Mouse (Mus musculus) G1E (cell line): ENCODE measurements around the gene Idh3g.

Experiments used
- CTCF ChIP-seq: IDR thresholded peaks from 2 replicates; pipeline ENCODE4 v1.5.1; 2012; ENCODE audit warnings: low read depth, low read length, inconsistent platforms, mixed read lengths
- GATA1 ChIP-seq: IDR thresholded peaks from 2 replicates; pipeline ENCODE4 v1.6.1; 2012; ENCODE audit warnings: borderline replicate concordance, low read length, inconsistent platforms, mixed read lengths
- GATA2 ChIP-seq: IDR thresholded peaks from 2 replicates; pipeline ENCODE4 v1.6.1; 2012; ENCODE audit warnings: low read depth, low read length, inconsistent platforms, borderline replicate concordance
- TAL1 ChIP-seq: conservative IDR thresholded peaks from 2 replicates; pipeline ENCODE4 v1.6.1; 2012; ENCODE audit warnings: low read depth, low read length, inconsistent platforms, mixed read lengths

DNA sequence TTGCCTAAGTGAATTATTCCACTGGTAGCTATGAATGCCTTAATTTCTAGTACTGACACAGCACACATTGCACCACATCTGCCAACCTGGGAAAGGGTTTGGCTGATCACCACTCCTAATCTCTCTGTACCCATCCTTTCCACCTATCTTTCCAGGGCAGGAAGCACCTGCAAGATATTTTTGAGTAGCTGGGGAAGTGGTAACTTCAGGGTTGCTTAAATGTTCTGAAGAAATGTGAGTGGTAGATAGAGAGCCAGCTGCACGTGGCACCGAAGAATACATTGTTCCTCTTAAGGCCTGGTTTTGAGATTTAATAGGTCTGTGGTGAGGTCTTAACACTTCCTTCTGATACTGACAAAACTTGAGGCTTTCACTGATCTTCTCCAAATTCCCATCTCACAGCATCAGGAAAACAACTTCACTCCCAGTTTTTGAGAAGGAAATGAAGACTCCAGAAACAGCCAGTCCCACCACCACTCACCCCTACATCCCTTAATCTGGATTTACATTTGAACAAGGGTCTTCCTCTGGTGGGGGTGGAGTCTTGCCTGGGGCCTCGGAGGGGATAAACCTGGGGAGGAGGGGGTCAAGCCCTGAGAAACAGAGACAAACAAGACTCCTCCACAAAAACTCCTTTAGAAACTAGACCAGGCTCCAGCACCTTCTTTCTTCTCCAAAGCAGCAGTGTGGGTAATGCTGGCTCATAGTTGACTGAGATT lies 30.1 kb upstream of the Idh3g start:
- TF ChIP-seq CTCF (no peak), TAL1 (no peak), GATA2 (no peak), GATA1 (no peak)
